Mouse (Mus musculus) heart, embryonic 13.5 days (tissue): ENCODE data around the gene Gapdhs. TPM values are rescaled to one million over a fixed set of nuclear protein-coding genes. Genes with fewer than 3 reads are reported as not detected.
"Not testable (repeated sequence)": the region's sequence is repeated elsewhere in the genome, so short reads cannot be mapped to it uniquely, and the experiment has no call there.

Experiments used
- ATAC-seq: fragments of 200-750 bp; cut with Nextera tagmentation; 2 replicates; pipeline ENCODE4 v1.8.0; 2017; ENCODE audit warnings: moderate TSS enrichment; ENCODE audit not compliant: insufficient number of reproducible peaks, low FRiP score, low TSS enrichment; ENCODE audit errors: extremely low read depth
- H3K27ac ChIP-seq: fragments of 300-500 bp; sonication (generic); replicated peaks from 2 replicates; pipeline ENCODE4 v1.5.1; 2015; ENCODE audit warnings: moderate library complexity, mild to moderate bottlenecking, inconsistent platforms
- H3K27me3 ChIP-seq: fragments of 300-500 bp; sonication (generic); replicated peaks from 2 replicates; pipeline ENCODE4 v1.6.1; 2015; ENCODE audit warnings: mild to moderate bottlenecking, inconsistent platforms
- H3K36me3 ChIP-seq: fragments of 300-500 bp; sonication (generic); 2 replicates; pipeline ENCODE4 v1.6.1; 2015; ENCODE audit warnings: mild to moderate bottlenecking, inconsistent platforms
- H3K4me1 ChIP-seq: fragments of 300-500 bp; sonication (generic); 2 replicates; pipeline ENCODE4 v1.6.1; 2015; ENCODE audit warnings: inconsistent platforms
- H3K4me2 ChIP-seq: fragments of 300-500 bp; sonication (generic); 2 replicates; pipeline ENCODE4 v1.6.1; 2015; ENCODE audit warnings: inconsistent platforms, mild to moderate bottlenecking, moderate library complexity
- H3K4me3 ChIP-seq: fragments of 300-500 bp; sonication (generic); 2 replicates; pipeline ENCODE4 v1.5.1; 2015; ENCODE audit warnings: moderate library complexity, mild to moderate bottlenecking, inconsistent platforms
- H3K9ac ChIP-seq: fragments of 300-500 bp; sonication (generic); 2 replicates; pipeline ENCODE4 v1.6.1; 2015; ENCODE audit warnings: inconsistent platforms, mild to moderate bottlenecking, moderate library complexity
- H3K9me3 ChIP-seq: fragments of 300-500 bp; sonication (generic); 2 replicates; pipeline ENCODE4 v1.6.1; 2016; ENCODE audit warnings: inconsistent platforms
- WGBS: fragments of 180-500 bp; shearing (Covaris S2); methylation state at CpG from one replicate; pipeline ENCODE4 v1.1.7; 2015; ENCODE audit warnings: mixed read lengths; 5-methylcytosine and 5-hydroxymethylcytosine counted together
- polyA plus RNA-seq: library from polyadenylated mRNA; unstranded; fragments of >200 nt; fragmentation: Nextera tagmentation; extraction: Ambion mirVana; gene quantifications from 2 replicates; pipeline ENCODE4 v1.2.1, GENCODE M21; 2015

Gapdhs gene
- 0.20 and 0.64 TPM in 2 replicates for polyA plus RNA-seq

DNA sequence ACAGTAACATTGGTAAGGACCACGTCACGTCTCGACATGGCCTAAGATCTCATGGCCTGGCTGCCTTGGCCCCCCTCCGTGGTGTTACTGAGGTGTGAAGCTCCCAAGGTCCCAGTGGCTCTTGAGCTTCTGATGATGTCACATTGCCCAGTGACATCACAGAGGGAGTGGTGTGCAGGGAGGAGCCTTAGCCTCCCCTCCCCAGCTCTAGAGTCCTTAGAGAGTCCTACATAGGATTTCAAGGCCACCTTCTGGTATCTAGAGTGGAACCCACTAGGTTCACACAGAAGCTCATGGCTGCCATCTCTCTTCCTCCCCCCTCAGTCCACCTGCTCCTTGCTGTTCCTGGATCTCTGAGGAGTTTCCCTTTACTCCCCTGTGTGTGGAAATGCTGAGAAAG is at the start of gene Gapdhs:
Gene Gapdhs, minus strand, starts transcription at position 65 of the 400 bp plus-strand sequence.
- not testable (repeated sequence) for H3K4me2 ChIP-seq, H3K4me3 ChIP-seq, ATAC-seq, H3K36me3 ChIP-seq, H3K4me1 ChIP-seq, H3K27me3 ChIP-seq, H3K9ac ChIP-seq, H3K27ac ChIP-seq, H3K9me3 ChIP-seq
- WGBS: 75% methylated on average over 4 of the region's 4 CpGs

GRCm38 (mm10) chr7:30791921-30792320 is 48.4 kb upstream of the Gapdhs start:
- H3K9ac ChIP-seq: no peak overlapping the region
- H3K4me3 ChIP-seq: no peak overlapping the region
- ATAC-seq: no peak
- no peak overlapping the region for H3K4me2 ChIP-seq
- no peaks in the 10 kb centered on the region; the same call in 1 of the 2 replicates for H3K4me1 ChIP-seq
- peaks cover 38% of the 10 kb centered on the region for H3K27me3 ChIP-seq
- H3K27ac ChIP-seq: no peak overlapping the region
- H3K9me3 ChIP-seq: no peaks in the 10 kb centered on the region
- no peaks in the 10 kb centered on the region for H3K36me3 ChIP-seq
- WGBS: 18% methylated on average over 9 of the region's 9 CpGs

GRCm38 (mm10) chr7:30790141-30790540 is 46.7 kb upstream of the Gapdhs start:
- no peaks in the 10 kb centered on the region for H3K9me3 ChIP-seq
- H3K4me2 ChIP-seq: no peak overlapping the region
- H3K36me3 ChIP-seq: no peaks in the 10 kb centered on the region
- H3K27me3 ChIP-seq: peaks cover 43% of the 10 kb centered on the region
- H3K4me1 ChIP-seq: no peaks in the 10 kb centered on the region; the same call in 1 of the 2 replicates
- WGBS: 71% methylated on average over 10 of the region's 10 CpGs
- no peak for ATAC-seq
- H3K9ac ChIP-seq: no peak overlapping the region
- no peak overlapping the region for H3K27ac ChIP-seq
- H3K4me3 ChIP-seq: no peak overlapping the region

DNA sequence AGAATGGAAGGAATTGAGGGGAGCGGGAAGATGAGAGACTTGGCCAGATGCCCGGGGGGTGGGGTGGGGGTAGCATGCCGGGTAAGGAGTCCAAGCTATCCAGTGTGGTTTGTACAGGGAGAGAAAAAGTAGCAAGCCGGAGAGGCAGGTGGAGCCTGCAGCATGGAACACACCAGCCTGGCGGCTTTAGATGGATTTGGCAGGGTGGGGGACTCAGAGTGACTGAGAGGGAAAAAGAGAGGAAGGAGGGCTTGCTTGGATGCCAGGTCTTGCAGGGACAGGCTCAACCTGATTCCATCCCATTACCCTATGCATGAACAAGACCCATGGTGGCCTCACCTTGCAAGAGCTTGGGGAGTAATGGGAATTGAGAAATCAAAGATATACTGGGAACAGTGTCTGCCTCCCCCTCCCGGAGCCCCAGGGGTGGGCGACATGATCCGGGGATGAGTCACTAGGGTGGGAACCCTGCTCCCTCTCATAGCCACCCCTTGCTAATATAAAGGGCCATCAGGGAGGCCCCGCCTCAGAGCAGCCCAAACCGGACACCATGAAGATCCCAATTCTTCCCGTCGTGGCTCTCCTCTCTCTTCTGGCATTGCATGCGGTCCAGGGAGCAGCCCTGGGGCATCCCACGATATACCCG is 44.0 kb upstream of the Gapdhs start, which contains the start of gene Krtdap:
Gene Krtdap, plus strand, starts transcription at position 520 of the 646 bp plus-strand sequence.
- H3K27ac ChIP-seq: no peak within 1 kb of the TSS
- H3K36me3 ChIP-seq: no peaks in the 10 kb centered on the region
- no peaks in the 10 kb centered on the region; the same call in 1 of the 2 replicates for H3K4me1 ChIP-seq
- WGBS: 44% methylated on average over 15 of the region's 15 CpGs
- no peak for ATAC-seq
- peaks cover 43% of the 10 kb centered on the region for H3K27me3 ChIP-seq
- H3K4me3 ChIP-seq: no peak within 1 kb of the TSS
- no peaks in the 10 kb centered on the region for H3K9me3 ChIP-seq
- no peak within 1 kb of the TSS for H3K4me2 ChIP-seq
- H3K9ac ChIP-seq: no peak within 1 kb of the TSS

- Histone ChIP-seq H3K4me2 (no peak overlapping the region), H3K4me3 (no peak overlapping the region), H3K4me1 (no peaks in the 10 kb centered on the region), H3K27me3 (peaks cover 33% of the 10 kb centered on the region), H3K9me3 (no peaks in the 10 kb centered on the region), H3K9ac (no peak overlapping the region), H3K36me3 (no peaks in the 10 kb centered on the region), H3K27ac (no peak overlapping the region)
- 70% methylated on average over 13 of the region's 13 CpGs for WGBS
- no peak for ATAC-seq
Observed at GRCm38 (mm10) chr7:30785721-30786546, 42.5 kb upstream of the Gapdhs start.

- WGBS: 37% methylated on average over 1 of the region's 1 CpGs
Observed at GRCm38 (mm10) chr7:30785154-30785553, 41.7 kb upstream of the Gapdhs start.

DNA sequence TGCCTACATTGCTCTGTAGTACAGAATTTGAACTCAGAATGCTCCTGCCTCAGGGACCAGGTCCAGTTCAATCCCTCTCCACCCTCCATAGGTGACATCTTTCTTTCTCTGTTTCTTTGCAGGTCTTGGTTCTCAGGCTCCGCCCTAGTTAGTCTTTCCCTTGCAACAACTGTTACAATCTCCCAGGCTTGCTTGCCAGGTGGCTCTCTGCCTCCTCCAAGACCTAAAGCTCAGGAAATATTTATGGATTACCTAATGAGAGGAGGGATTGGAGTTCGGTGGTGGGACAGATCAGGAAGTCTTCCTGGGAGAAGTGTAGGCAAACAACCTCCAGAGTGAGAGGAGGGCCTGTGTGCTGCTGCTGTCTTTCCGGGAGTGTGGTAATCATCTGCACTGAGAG is 39.2 kb upstream of the Gapdhs start:
- no peak overlapping the region for H3K4me3 ChIP-seq
- ATAC-seq: no peak
- 63% methylated on average over 3 of the region's 3 CpGs for WGBS

More at GRCm38 (mm10) chr7:30785154-30785553, 41.7 kb upstream of the Gapdhs start:
- no peak for ATAC-seq
- Histone ChIP-seq H3K36me3 (no peaks in the 10 kb centered on the region), H3K9ac (no peak overlapping the region), H3K27me3 (peaks cover 27% of the 10 kb centered on the region), H3K4me3 (no peak overlapping the region), H3K9me3 (no peaks in the 10 kb centered on the region), H3K4me1 (no peaks in the 10 kb centered on the region), H3K27ac (no peak overlapping the region), H3K4me2 (no peak overlapping the region)

DNA sequence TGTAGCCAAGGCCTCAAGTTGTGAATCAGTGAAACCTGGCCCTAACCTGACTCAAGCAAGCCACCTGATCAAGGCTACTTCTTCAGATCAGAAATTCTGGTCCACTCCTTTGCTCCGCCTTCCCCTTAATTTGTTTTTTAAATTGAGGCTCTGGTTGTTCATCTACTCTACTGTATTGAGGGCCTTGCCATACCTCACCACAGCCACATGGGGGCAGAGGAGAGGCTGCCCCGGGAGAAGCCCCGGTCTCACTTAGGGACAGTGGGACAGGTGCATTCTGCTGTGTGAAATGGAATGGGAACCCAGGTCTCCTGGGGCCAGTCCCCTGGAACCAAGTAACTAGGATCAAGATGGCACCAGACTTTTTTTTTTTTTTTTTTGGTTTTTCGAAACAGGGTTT is 38.3 kb upstream of the Gapdhs start:
- 53% methylated on average over 4 of the region's 4 CpGs for WGBS

More for the DNA sequence above, 39.2 kb upstream of the Gapdhs start:
- Histone ChIP-seq H3K4me2 (no peak overlapping the region), H3K9me3 (no peaks in the 10 kb centered on the region), H3K27me3 (peaks cover 22% of the 10 kb centered on the region), H3K4me1 (no peaks in the 10 kb centered on the region), H3K36me3 (no peaks in the 10 kb centered on the region), H3K27ac (no peak overlapping the region), H3K9ac (no peak overlapping the region)

DNA sequence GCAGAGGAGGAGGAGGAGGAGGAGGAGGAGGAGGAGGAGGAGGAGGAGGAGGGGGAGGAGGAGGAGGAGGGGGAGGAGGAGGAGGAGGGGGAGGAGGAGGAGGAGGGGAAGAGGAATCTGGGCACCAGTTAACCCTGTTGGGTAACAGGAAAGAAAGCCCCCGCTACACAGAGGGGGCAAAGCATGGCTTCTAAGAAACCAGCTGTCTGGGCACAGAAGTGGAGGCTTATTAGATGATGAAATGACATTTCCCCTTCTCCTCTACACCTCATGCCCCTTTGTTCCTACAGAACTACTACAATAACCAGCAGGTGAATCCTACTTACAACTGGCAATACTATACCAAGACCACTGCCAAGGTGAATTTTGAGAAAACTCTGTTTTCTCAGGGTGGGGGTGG is 34.4 kb upstream of the Gapdhs start:
- no peak for ATAC-seq
- H3K4me1 ChIP-seq: no peaks in the 10 kb centered on the region
- no peak overlapping the region for H3K27ac ChIP-seq
- H3K27me3 ChIP-seq: 0 out of 2 replicates have a peak, but pooled peaks cover 10% of the 10 kb centered on the region
- no peak overlapping the region for H3K4me3 ChIP-seq
- H3K9me3 ChIP-seq: no peaks in the 10 kb centered on the region
- no peaks in the 10 kb centered on the region for H3K36me3 ChIP-seq
- no peak overlapping the region for H3K9ac ChIP-seq
- no peak overlapping the region for H3K4me2 ChIP-seq
- WGBS: 83% methylated on average over 1 of the region's 1 CpGs

More for the DNA sequence above, 38.3 kb upstream of the Gapdhs start:
- H3K4me3 ChIP-seq: no peak overlapping the region
- H3K4me1 ChIP-seq: no peaks in the 10 kb centered on the region
- H3K4me2 ChIP-seq: no peak overlapping the region
- no peak overlapping the region for H3K27ac ChIP-seq
- no peak for ATAC-seq
- no peak overlapping the region for H3K9ac ChIP-seq
- H3K9me3 ChIP-seq: no peaks in the 10 kb centered on the region
- no peaks in the 10 kb centered on the region for H3K36me3 ChIP-seq
- H3K27me3 ChIP-seq: peaks cover 14% of the 10 kb centered on the region; the same call in 1 of the 2 replicates

DNA sequence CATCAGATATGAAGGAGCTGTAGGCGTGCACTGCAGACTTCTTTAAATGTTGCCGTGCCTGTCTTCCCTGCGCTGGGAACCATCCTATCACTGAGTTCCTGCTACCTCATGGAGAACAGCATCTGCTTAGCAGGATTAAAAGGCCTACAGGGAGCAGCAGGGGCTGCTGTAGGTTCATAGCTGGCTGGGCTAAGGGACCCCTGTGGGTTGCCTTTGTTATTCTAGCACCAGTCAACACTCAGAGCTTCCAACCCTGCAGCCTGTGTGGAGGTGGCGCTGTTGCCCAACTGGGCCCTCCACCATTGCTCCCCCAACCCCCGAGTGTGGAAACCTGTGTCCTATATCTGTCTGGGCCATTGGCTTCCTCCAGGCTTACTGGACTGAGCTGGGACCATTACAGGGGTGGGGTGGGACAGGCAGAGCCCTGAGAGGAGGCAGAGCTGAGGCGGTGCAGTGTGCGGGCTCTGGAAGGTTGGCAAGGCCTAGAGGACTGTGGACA is 33.6 kb upstream of the Gapdhs start:
- H3K27ac ChIP-seq: no peak overlapping the region
- WGBS: 36% methylated on average over 7 of the region's 7 CpGs
- H3K4me2 ChIP-seq: no peak overlapping the region
- no peaks in the 10 kb centered on the region for H3K4me1 ChIP-seq
- no peaks in the 10 kb centered on the region for H3K9me3 ChIP-seq
- no peak overlapping the region for H3K9ac ChIP-seq
- H3K36me3 ChIP-seq: no peaks in the 10 kb centered on the region
- no peak overlapping the region for H3K4me3 ChIP-seq
- H3K27me3 ChIP-seq: 0 out of 2 replicates have a peak, but pooled peaks cover 10% of the 10 kb centered on the region
- no peak for ATAC-seq

GRCm38 (mm10) chr7:30776104-30776503 is 32.6 kb upstream of the Gapdhs start:
- ATAC-seq: no peak
- Histone ChIP-seq H3K36me3 (no peaks in the 10 kb centered on the region), H3K9ac (no peak overlapping the region), H3K4me1 (no peaks in the 10 kb centered on the region), H3K27ac (no peak overlapping the region), H3K4me2 (no peak overlapping the region), H3K27me3 (0 out of 2 replicates have a peak, but pooled peaks cover 10% of the 10 kb centered on the region), H3K9me3 (peaks cover 5% of the 10 kb centered on the region; the same call in 1 of the 2 replicates), H3K4me3 (no peak overlapping the region)
- WGBS: 66% methylated on average over 9 of the region's 9 CpGs
